Mouse (Mus musculus): ENCODE results near the gene Grm4.

GRCm38 (mm10) chr17:27559596-27559995, 38.4 kb upstream of the Grm4 start:
- no peak for TF ChIP-seq POLR2A (IDR thresholded peaks at IDR 0.05; ENCODE audit: low read depth, low read length)
- no peak for TF ChIP-seq CTCF (conservative IDR thresholded peaks at IDR 0.05; ENCODE audit: insufficient read depth, insufficient read length, low read depth, low read length)

Data from kidney, adult 2 months (tissue).